Mouse (Mus musculus) lung, adult 18-20 months (tissue): ENCODE data around the gene Bicra.

ENCODE experiments used
- DNase-seq, 2 experiments: peaks; one replicate each; pipeline ENCODE4 v3.0.0; 2022; ENCODE audit warnings: mixed read lengths in 2 of 2

Gene Bicra

GRCm38 (mm10) chr7:15967312-15967711, 80.4 kb downstream of the Bicra start, which contains the start of gene Ehd2:
Gene Ehd2 (minus strand): TSS chr7:15967567.
- peak; percentile 82 to 88 for DNase-seq

GRCm38 (mm10) chr7:15966489-15966888, 81.2 kb downstream of the Bicra start:
- no peak for DNase-seq

GRCm38 (mm10) chr7:15963798-15964652, 83.7 kb downstream of the Bicra start:
- no peak for DNase-seq

GRCm38 (mm10) chr7:15962311-15963288, 85.1 kb downstream of the Bicra start:
- DNase-seq, result peak; percentile 90

- no peak for DNase-seq
Observed at GRCm38 (mm10) chr7:15961798-15962197, 85.9 kb downstream of the Bicra start.

- no peak for DNase-seq
Observed at GRCm38 (mm10) chr7:15961239-15961638, 86.5 kb downstream of the Bicra start.

- no peak for DNase-seq
Observed at GRCm38 (mm10) chr7:15960691-15961090, 87.0 kb downstream of the Bicra start.

- DNase-seq, result peak; percentile 63 to 77
Observed at GRCm38 (mm10) chr7:15956143-15956542, 91.6 kb downstream of the Bicra start.

GRCm38 (mm10) chr7:15955509-15955908, 92.2 kb downstream of the Bicra start:
- DNase-seq, result peak; percentile 79 to 86

GRCm38 (mm10) chr7:15954978-15955443, 92.7 kb downstream of the Bicra start:
- peak; percentile 85 to 90 for DNase-seq

- no peak for DNase-seq
Observed at GRCm38 (mm10) chr7:15954436-15954835, 93.3 kb downstream of the Bicra start.

- no peak for DNase-seq
Observed at GRCm38 (mm10) chr7:15953307-15954074, 94.2 kb downstream of the Bicra start.

- DNase-seq, result no peak
Observed at GRCm38 (mm10) chr7:15952416-15952815, 95.3 kb downstream of the Bicra start.

- DNase-seq, result no peak
Observed at GRCm38 (mm10) chr7:15950008-15950407, 97.7 kb downstream of the Bicra start.

GRCm38 (mm10) chr7:15949216-15949790, 98.4 kb downstream of the Bicra start:
- no peak for DNase-seq

GRCm38 (mm10) chr7:15948381-15948941, 99.3 kb downstream of the Bicra start:
- peak; percentile 90 to 92 for DNase-seq

GRCm38 (mm10) chr7:15947653-15948260, 100.0 kb downstream of the Bicra start:
- DNase-seq, result no peak

GRCm38 (mm10) chr7:15945721-15946536, 101.8 kb downstream of the Bicra start, which contains the start of gene Nop53:
Gene Nop53 (minus strand): TSS chr7:15946074.
- peak; percentile 94 to 95 for DNase-seq

GRCm38 (mm10) chr7:15945211-15945610, 102.5 kb downstream of the Bicra start:
- no peak for DNase-seq

GRCm38 (mm10) chr7:15944311-15944710, 103.4 kb downstream of the Bicra start:
- DNase-seq, result no peak
